Mouse (Mus musculus): Measurements from ENCODE around the gene 4933427D14Rik. TPM values are rescaled to one million over a fixed set of nuclear protein-coding genes. Genes with fewer than 3 reads are reported as not detected.

The 4933427D14Rik gene
- total and polyA plus RNA-seq, 3 experiments: 4.0 to 22.4 (median 17.0) TPM

DNA sequence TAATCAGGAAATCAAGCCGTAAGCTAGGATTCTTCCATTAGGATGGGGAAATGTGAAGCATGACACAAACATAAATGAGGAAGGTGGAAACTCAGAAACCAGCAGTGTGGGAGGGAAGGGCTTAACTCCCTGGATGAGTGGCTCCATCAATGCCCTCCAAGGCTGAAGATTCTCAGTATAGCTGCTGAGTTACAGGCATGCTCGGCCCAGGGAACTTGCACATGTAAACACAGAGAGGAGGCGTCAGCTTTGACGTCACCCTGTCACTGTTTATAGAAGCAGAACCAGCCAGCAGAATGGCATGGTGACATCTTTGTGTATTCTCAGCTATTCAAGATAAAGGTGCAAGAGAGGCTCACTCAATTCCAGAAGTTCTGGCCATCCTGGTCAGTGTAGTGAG, 23.0 kb downstream of the 4933427D14Rik start:
- no peak for ATAC-seq (ENCODE audit: extremely low read depth, insufficient number of reproducible peaks, low FRiP score, poor library complexity, severe bottlenecking)
- no peak overlapping the region for H3K4me3 ChIP-seq (ENCODE audit: low read depth, low read length)
- no peak for TF ChIP-seq GATA1 (IDR thresholded peaks at IDR 0.05; ENCODE audit: borderline replicate concordance, low read length)
- TF ChIP-seq POLR2AphosphoS5 (IDR thresholded peaks at IDR 0.05; ENCODE audit: insufficient replicate concordance, low read depth, low read length): no peak
- no peak for TF ChIP-seq CTCF (IDR thresholded peaks at IDR 0.05; ENCODE audit: low read depth, low read length)
- no peak for TF ChIP-seq GATA2 (IDR thresholded peaks at IDR 0.05; ENCODE audit: borderline replicate concordance, low read depth, low read length)
- no peak for TF ChIP-seq TAL1 (conservative IDR thresholded peaks at IDR 0.05; ENCODE audit: low read depth, low read length)
- H3K27me3 ChIP-seq (ENCODE audit: insufficient read depth, low read length): no peaks in the 10 kb centered on the region
- no peak for DNase-seq (ENCODE audit: low spot score)
- no peaks in the 10 kb centered on the region for H3K9me3 ChIP-seq (replicated peaks)
- peaks cover 74% of the 10 kb centered on the region for H3K36me3 ChIP-seq (replicated peaks)
- no peaks in the 10 kb centered on the region for H3K4me1 ChIP-seq (ENCODE audit: insufficient read depth, low read depth, low read length)

- Histone ChIP-seq H3K27me3 (ENCODE audit: insufficient read depth, low read length) (no peaks in the 10 kb centered on the region), H3K4me1 (ENCODE audit: insufficient read depth, low read depth, low read length) (no peaks in the 10 kb centered on the region), H3K9me3 (replicated peaks) (no peaks in the 10 kb centered on the region), H3K36me3 (replicated peaks) (peaks cover 76% of the 10 kb centered on the region), H3K4me3 (ENCODE audit: low read depth, low read length) (no peak overlapping the region)
- ATAC-seq (ENCODE audit: extremely low read depth, insufficient number of reproducible peaks, low FRiP score, poor library complexity, severe bottlenecking): no peak
- TF ChIP-seq POLR2AphosphoS5 (IDR thresholded peaks at IDR 0.05; ENCODE audit: insufficient replicate concordance, low read depth, low read length) (no peak), GATA2 (IDR thresholded peaks at IDR 0.05; ENCODE audit: borderline replicate concordance, low read depth, low read length) (no peak), GATA1 (IDR thresholded peaks at IDR 0.05; ENCODE audit: borderline replicate concordance, low read length) (no peak), CTCF (IDR thresholded peaks at IDR 0.05; ENCODE audit: low read depth, low read length) (no peak), TAL1 (conservative IDR thresholded peaks at IDR 0.05; ENCODE audit: low read depth, low read length) (no peak)
- DNase-seq (ENCODE audit: low spot score): no peak
These were observed 26.1 kb downstream of the 4933427D14Rik start for GRCm38 (mm10) chr11:72181136-72181535.

GRCm38 (mm10) chr11:72180556-72180955, 26.7 kb downstream of the 4933427D14Rik start:
- DNase-seq (ENCODE audit: low spot score) (no peak), ATAC-seq (ENCODE audit: extremely low read depth, insufficient number of reproducible peaks, low FRiP score, poor library complexity, severe bottlenecking) (no peak)
- no peak overlapping the region for H3K4me3 ChIP-seq (ENCODE audit: low read depth, low read length)
- no peak for TF ChIP-seq TAL1 (conservative IDR thresholded peaks at IDR 0.05; ENCODE audit: low read depth, low read length)
- TF ChIP-seq GATA1 (IDR thresholded peaks at IDR 0.05; ENCODE audit: borderline replicate concordance, low read length): no peak
- TF ChIP-seq CTCF (IDR thresholded peaks at IDR 0.05; ENCODE audit: low read depth, low read length): no peak
- TF ChIP-seq GATA2 (IDR thresholded peaks at IDR 0.05; ENCODE audit: borderline replicate concordance, low read depth, low read length): no peak
- no peak for TF ChIP-seq POLR2AphosphoS5 (IDR thresholded peaks at IDR 0.05; ENCODE audit: insufficient replicate concordance, low read depth, low read length)
- H3K4me1 ChIP-seq (ENCODE audit: insufficient read depth, low read depth, low read length): no peaks in the 10 kb centered on the region
- no peaks in the 10 kb centered on the region for H3K27me3 ChIP-seq (ENCODE audit: insufficient read depth, low read length)
- no peaks in the 10 kb centered on the region for H3K9me3 ChIP-seq (replicated peaks)
- peaks cover 76% of the 10 kb centered on the region for H3K36me3 ChIP-seq (replicated peaks)

DNA sequence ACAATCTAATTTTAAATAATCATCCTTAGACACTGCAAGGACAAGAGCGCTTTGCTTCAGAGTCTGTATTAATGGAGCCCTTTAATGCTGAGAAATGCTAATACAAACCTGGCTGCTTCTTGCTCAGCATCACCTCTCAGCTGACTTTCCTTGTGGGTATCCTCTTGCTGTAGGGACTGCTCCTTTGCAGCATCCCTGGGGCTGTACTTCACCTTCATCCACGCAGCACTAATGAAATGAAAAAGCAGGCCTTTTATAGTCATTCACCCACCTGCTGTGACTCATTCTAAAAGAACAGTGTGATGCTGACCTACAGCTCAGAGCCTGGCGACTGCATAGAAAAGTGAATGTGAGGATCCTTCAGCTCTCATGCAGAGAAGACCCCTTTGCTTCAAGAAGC, 30.7 kb downstream of the 4933427D14Rik start:
- H3K4me1 ChIP-seq (ENCODE audit: insufficient read depth, low read depth, low read length): no peaks in the 10 kb centered on the region
- no peaks in the 10 kb centered on the region for H3K9me3 ChIP-seq (replicated peaks)
- H3K4me3 ChIP-seq (ENCODE audit: low read depth, low read length): no peak overlapping the region
- H3K36me3 ChIP-seq (replicated peaks): peaks cover 86% of the 10 kb centered on the region
- ATAC-seq (ENCODE audit: extremely low read depth, insufficient number of reproducible peaks, low FRiP score, poor library complexity, severe bottlenecking) (no peak), DNase-seq (ENCODE audit: low spot score) (no peak)
- TF ChIP-seq CTCF (IDR thresholded peaks at IDR 0.05; ENCODE audit: low read depth, low read length) (no peak), POLR2AphosphoS5 (IDR thresholded peaks at IDR 0.05; ENCODE audit: insufficient replicate concordance, low read depth, low read length) (no peak), TAL1 (conservative IDR thresholded peaks at IDR 0.05; ENCODE audit: low read depth, low read length) (no peak), GATA1 (IDR thresholded peaks at IDR 0.05; ENCODE audit: borderline replicate concordance, low read length) (no peak), GATA2 (IDR thresholded peaks at IDR 0.05; ENCODE audit: borderline replicate concordance, low read depth, low read length) (no peak)
- H3K27me3 ChIP-seq (ENCODE audit: insufficient read depth, low read length): no peaks in the 10 kb centered on the region

DNA sequence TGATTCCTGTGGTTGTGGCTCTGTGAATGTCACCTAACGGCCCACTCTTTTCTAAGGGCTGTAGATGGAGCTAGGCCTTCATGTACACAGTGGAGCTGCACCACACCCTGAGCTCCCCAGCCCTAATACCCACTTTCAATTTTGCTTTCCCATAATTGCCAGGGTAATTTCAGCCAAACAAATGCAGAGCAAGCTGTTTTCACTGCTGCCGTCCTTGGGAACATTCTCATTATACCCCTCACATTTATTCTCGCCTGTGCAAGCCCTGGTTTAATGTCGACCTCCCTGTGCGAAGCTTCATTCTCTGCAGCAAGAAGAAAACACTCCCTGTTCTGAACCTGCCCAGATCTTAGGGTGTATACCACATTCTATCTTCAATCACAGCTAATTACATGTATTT, 31.3 kb downstream of the 4933427D14Rik start:
- no peaks in the 10 kb centered on the region for H3K9me3 ChIP-seq (replicated peaks)
- no peaks in the 10 kb centered on the region for H3K27me3 ChIP-seq (ENCODE audit: insufficient read depth, low read length)
- DNase-seq (ENCODE audit: low spot score) (no peak), ATAC-seq (ENCODE audit: extremely low read depth, insufficient number of reproducible peaks, low FRiP score, poor library complexity, severe bottlenecking) (no peak)
- H3K4me3 ChIP-seq (ENCODE audit: low read depth, low read length): no peak overlapping the region
- TF ChIP-seq CTCF (IDR thresholded peaks at IDR 0.05; ENCODE audit: low read depth, low read length) (no peak), GATA2 (IDR thresholded peaks at IDR 0.05; ENCODE audit: borderline replicate concordance, low read depth, low read length) (no peak), GATA1 (IDR thresholded peaks at IDR 0.05; ENCODE audit: borderline replicate concordance, low read length) (no peak), TAL1 (conservative IDR thresholded peaks at IDR 0.05; ENCODE audit: low read depth, low read length) (no peak), POLR2AphosphoS5 (IDR thresholded peaks at IDR 0.05; ENCODE audit: insufficient replicate concordance, low read depth, low read length) (no peak)
- no peaks in the 10 kb centered on the region for H3K4me1 ChIP-seq (ENCODE audit: insufficient read depth, low read depth, low read length)
- peaks cover 80% of the 10 kb centered on the region for H3K36me3 ChIP-seq (replicated peaks)

DNA sequence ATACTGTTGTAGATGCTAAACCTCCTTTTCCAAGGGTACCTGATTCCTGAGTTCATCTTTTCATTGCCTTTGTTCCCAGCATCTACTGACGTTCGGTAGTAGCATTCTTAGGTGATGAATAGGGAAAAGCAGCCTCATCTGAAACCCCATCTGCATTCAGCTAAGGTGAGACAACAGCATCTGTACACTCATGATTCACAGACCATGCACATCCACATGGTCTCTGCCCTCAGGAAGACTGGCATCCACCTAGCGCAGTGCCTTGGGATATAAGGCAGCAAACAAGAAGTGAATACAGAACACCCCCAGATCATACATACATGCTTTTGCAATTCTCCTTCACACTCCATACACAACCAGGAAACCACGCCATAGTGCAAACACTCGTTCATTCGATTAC, 32.5 kb downstream of the 4933427D14Rik start:
- DNase-seq (ENCODE audit: low spot score) (no peak), ATAC-seq (ENCODE audit: extremely low read depth, insufficient number of reproducible peaks, low FRiP score, poor library complexity, severe bottlenecking) (no peak)
- Histone ChIP-seq H3K4me1 (ENCODE audit: insufficient read depth, low read depth, low read length) (no peaks in the 10 kb centered on the region), H3K36me3 (replicated peaks) (peaks cover 80% of the 10 kb centered on the region), H3K27me3 (ENCODE audit: insufficient read depth, low read length) (no peaks in the 10 kb centered on the region), H3K4me3 (ENCODE audit: low read depth, low read length) (no peak overlapping the region), H3K9me3 (replicated peaks) (no peaks in the 10 kb centered on the region)
- TF ChIP-seq POLR2AphosphoS5 (IDR thresholded peaks at IDR 0.05; ENCODE audit: insufficient replicate concordance, low read depth, low read length): no peak
- TF ChIP-seq GATA2 (IDR thresholded peaks at IDR 0.05; ENCODE audit: borderline replicate concordance, low read depth, low read length): no peak
- no peak for TF ChIP-seq CTCF (IDR thresholded peaks at IDR 0.05; ENCODE audit: low read depth, low read length)
- no peak for TF ChIP-seq TAL1 (conservative IDR thresholded peaks at IDR 0.05; ENCODE audit: low read depth, low read length)
- no peak for TF ChIP-seq GATA1 (IDR thresholded peaks at IDR 0.05; ENCODE audit: borderline replicate concordance, low read length)

Data from G1E (cell line).